Mouse (Mus musculus) erythroblast, embryonic 14.5 days (primary cell): ENCODE measurements around the gene Rexo4. TPM values are rescaled to one million over a fixed set of nuclear protein-coding genes. Genes with fewer than 3 reads are reported as not detected.
A peak's percentile ranks its signal among the peaks of the same experiment; 100 is the strongest.

ENCODE experiments used
- H3K27me3 ChIP-seq: 2 replicates; pipeline ENCODE4 v1.6.1; 2012; ENCODE audit warnings: inconsistent platforms; ENCODE audit not compliant: control insufficient read depth
- H3K36me3 ChIP-seq: 2 replicates; pipeline ENCODE4 v1.6.1; 2012; ENCODE audit warnings: mild to moderate bottlenecking, inconsistent platforms; ENCODE audit not compliant: control insufficient read depth
- H3K4me1 ChIP-seq: 2 replicates; pipeline ENCODE4 v1.6.1; 2012; ENCODE audit warnings: inconsistent platforms; ENCODE audit not compliant: control insufficient read depth
- H3K4me3 ChIP-seq: replicated peaks from 2 replicates; pipeline ENCODE3; 2012; ENCODE audit warnings: moderate library complexity, mild to moderate bottlenecking, inconsistent platforms
- H3K9me3 ChIP-seq: 2 replicates; pipeline ENCODE4 v1.6.1; 2012; ENCODE audit warnings: low read length, inconsistent platforms, mixed read lengths; ENCODE audit not compliant: control insufficient read depth
- GATA1 ChIP-seq: IDR thresholded peaks from 2 replicates; pipeline ENCODE4 v1.6.1; 2012; ENCODE audit warnings: low read length, inconsistent platforms, mixed read lengths
- TAL1 ChIP-seq: IDR thresholded peaks from 3 replicates; pipeline ENCODE4 v1.6.1; 2012; ENCODE audit warnings: low read length, inconsistent platforms, mixed read lengths
- polyA plus RNA-seq: library from polyadenylated mRNA; stranded (reverse); fragments of >175 nt; gene quantifications from 2 replicates; pipeline ENCODE4 v1.2.3, GENCODE M21; 2012

Rexo4 gene
- polyA plus RNA-seq, 1 experiment, result 2.7 TPM

DNA sequence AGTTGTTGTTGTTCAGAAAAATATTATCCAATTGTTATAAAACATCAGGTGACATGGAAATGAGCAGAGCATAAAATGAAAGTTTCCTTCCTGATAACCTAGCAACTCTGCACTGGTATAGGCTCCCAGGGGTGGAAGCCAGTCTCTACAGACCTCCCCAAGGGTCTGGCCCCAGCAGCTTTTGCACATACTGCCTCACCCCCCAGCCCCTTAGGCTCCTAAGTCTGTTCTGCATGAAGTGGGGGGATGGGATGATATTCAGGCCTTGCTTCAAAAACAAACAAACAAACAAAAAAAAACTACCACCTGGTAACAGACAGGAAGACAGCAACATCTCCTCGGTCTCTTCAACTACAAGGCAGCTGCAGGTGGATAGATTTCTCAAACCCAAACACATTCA lies 16.2 kb upstream of the Rexo4 start:
- no peak overlapping the region for H3K4me3 ChIP-seq
- no peaks in the 10 kb centered on the region for H3K36me3 ChIP-seq
- no peaks in the 10 kb centered on the region for H3K9me3 ChIP-seq
- peaks cover 2% of the 10 kb centered on the region; the same call in 1 of the 2 replicates for H3K27me3 ChIP-seq
- no peaks in the 10 kb centered on the region for H3K4me1 ChIP-seq
- TF ChIP-seq GATA1 (no peak), TAL1 (no peak)

DNA sequence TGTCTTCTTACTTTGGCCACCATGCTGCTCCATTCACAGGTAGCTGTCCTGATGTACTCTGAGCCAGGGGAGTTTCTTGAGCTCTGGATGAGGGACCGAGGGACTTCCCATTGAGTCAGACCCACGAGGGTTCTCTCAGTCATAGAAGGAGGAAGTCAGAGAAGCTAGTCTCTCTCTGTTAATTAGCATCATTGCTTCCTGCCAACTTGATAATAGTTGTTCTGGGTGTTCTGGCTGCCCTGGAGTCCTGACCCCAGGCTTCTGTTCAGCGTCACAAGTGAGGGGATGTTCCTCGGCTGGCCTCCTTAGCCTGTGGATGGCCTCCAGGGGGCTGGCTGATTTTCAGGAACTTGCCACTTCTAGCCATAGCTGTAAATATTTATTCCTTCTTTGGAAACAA lies 9.8 kb upstream of the Rexo4 start:
- TF ChIP-seq TAL1 (no peak), GATA1 (no peak)
- Histone ChIP-seq H3K9me3 (no peaks in the 10 kb centered on the region), H3K27me3 (peaks cover 7% of the 10 kb centered on the region; the same call in 1 of the 2 replicates), H3K4me3 (no peak overlapping the region), H3K36me3 (no peaks in the 10 kb centered on the region), H3K4me1 (no peaks in the 10 kb centered on the region)

DNA sequence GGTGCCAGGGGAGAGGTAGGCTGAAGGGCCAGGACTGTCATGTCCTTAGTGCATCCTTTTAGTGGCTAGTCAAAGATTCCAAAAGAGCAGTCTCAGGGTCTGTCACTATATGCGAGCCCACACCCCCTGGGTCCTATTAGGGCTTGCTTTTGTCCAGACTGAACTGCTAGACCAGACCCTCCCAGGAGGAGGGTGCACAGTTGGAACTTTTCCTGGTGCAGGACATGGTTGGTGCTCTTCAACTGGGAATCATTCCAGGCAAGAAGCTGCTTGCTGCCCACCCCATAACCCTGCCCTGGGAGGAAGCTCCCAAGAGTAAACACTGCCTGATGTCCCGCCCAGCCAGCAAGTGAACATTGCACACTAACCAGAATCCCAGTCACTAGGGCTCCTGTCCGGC lies 8.9 kb upstream of the Rexo4 start, which contains the start of gene Adamts13:
TSS of gene Adamts13 (plus strand) at position 301 of the 400 bp plus-strand sequence.
- no peaks in the 10 kb centered on the region for H3K36me3 ChIP-seq
- peaks cover 7% of the 10 kb centered on the region; the same call in 1 of the 2 replicates for H3K27me3 ChIP-seq
- TF ChIP-seq TAL1 (no peak), GATA1 (no peak)
- no peaks in the 10 kb centered on the region for H3K9me3 ChIP-seq
- H3K4me3 ChIP-seq, result no peak within 1 kb of the TSS
- no peaks in the 10 kb centered on the region for H3K4me1 ChIP-seq

DNA sequence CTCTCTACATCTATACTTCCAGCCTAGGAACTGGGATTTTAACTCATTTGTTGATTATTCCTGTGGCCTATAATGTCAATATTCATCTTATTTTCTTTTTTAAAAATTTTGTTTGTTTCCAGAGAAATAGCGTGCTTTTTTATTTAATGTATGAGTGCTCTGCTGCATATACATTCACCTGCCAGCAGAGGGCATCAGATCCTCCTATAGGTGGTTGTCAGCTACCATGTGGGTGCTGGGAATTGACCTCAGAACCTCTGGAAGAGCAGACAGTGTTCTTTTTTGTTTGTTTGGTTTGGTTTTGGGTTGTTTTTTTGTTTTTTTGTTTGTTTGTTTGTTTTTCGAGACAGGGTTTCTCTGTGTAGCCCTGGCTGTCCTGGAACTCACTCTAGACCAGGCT lies 3.1 kb upstream of the Rexo4 start:
- Histone ChIP-seq H3K9me3 (peaks cover 8% of the 10 kb centered on the region), H3K4me1 (peaks cover 28% of the 10 kb centered on the region), H3K4me3 (no peak overlapping the region), H3K27me3 (no peaks in the 10 kb centered on the region), H3K36me3 (peaks cover 1% of the 10 kb centered on the region)
- TF ChIP-seq TAL1, result no peak
- no peak for TF ChIP-seq GATA1

DNA sequence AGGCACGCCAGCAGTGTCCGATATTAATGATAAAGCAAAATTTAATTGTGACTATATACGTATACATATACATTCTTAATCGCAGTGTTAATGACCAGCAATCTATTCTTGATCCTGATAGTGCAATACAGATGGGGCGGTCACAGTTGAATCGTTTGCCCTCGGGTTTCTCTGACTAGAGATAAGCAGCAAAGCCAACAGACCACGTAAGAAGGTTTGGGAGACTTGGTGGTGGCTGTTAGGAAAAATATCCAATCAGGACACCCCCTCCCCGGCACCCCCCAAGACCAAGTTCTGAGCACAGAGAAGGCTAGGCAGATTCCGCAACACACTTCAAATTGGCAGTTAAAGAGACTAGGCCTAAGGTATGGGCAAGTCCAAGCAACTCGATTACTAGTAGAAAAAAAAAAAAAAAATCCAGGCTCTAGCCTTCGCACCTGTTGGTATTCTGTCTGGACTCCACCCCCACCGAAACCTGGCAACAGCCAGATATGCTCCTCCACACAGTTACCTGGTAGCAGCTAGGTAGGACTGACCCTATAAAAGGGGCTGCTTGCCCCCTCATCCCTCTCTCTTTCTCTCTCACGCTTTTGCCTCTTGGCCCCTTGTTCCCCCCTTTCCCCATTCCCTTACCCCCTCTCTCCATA lies 661 bp upstream of the Rexo4 start:
- Histone ChIP-seq H3K27me3 (no peaks in the 10 kb centered on the region), H3K4me3 (peak overlapping the region; percentile 83), H3K36me3 (peaks cover 24% of the 10 kb centered on the region), H3K9me3 (peaks cover 8% of the 10 kb centered on the region), H3K4me1 (peaks cover 42% of the 10 kb centered on the region)
- TF ChIP-seq GATA1 (no peak), TAL1 (no peak)

DNA sequence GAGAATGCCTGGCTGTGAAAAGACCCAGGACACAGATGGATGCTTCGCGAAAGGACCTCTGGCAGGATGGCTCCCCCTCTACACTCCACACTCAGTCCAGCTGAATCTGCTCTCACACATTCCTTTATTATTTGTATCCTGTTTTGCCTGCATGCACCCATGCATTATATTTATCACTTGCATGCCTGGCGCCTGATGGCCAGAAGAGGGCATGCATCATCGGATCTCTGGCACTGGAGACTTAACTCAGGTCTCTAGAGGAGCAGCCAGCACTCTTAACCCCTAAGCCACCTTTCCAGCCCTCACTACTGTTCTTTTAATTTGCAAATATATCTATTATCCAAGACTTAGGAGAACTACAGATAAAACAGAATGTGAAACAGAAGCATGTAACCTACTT lies 3.4 kb downstream of the Rexo4 start:
- no peaks in the 10 kb centered on the region for H3K27me3 ChIP-seq
- no peak for TF ChIP-seq GATA1
- no peak for TF ChIP-seq TAL1
- H3K36me3 ChIP-seq, result peaks cover 62% of the 10 kb centered on the region

DNA sequence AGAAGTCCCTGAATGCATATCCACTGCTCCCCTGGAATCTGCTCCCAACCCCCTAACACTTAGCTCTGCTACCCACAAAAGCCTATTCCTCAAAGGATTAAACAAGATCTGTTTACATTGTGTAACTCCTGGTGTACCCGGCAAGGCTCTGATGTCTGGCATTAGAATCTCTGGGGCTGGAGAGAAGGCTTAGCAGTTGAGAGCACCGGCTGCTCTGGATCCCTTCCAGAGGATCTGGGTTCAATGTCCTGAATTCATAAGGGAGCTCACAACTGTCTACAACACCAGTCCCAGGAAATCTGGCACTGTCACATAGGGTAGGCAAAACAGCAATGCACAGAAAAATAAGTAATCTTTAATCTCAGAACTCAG lies 6.7 kb downstream of the Rexo4 start:
- no peak overlapping the region for H3K4me3 ChIP-seq
- no peaks in the 10 kb centered on the region for H3K27me3 ChIP-seq
- peaks cover 95% of the 10 kb centered on the region for H3K36me3 ChIP-seq
- no peaks in the 10 kb centered on the region for H3K9me3 ChIP-seq
- peaks cover 16% of the 10 kb centered on the region for H3K4me1 ChIP-seq
- TF ChIP-seq TAL1 (no peak), GATA1 (no peak)

More for the DNA sequence above, 3.4 kb downstream of the Rexo4 start:
- no peak overlapping the region for H3K4me3 ChIP-seq
- peaks cover 42% of the 10 kb centered on the region for H3K4me1 ChIP-seq
- no peaks in the 10 kb centered on the region for H3K9me3 ChIP-seq

DNA sequence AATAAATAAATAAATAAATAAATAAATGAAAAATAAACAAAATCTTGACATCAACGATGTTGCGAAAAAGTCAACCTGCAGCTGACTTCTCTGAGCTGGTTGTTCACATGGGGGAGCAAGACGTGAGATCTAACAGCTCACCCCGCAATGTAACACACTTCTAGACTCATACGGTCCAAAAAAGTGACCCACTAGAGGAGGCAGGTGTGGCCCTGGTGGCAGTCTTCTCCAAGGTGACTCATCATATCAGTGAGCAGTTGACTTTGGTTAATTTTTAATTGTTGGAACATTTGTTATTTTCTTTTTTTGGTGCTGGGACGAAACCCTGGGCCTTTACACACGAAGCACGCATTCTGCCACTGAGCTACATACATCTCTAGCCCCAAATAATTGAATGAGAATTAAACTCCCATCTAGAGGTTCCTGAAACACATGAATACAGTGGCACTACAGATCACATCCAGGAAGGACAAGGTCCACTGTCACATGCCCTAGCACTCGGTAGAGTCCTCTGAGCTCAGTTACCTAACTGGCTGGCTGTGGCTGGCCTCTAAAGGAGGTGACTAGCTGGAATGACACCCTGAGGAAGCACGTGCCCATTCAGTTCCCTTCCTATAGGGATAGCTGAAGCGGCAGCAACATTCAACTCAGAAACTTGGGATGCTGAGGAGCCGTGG lies 7.2 kb downstream of the Rexo4 start:
- no peak overlapping the region for H3K4me3 ChIP-seq
- TF ChIP-seq GATA1 (no peak), TAL1 (no peak)
- H3K4me1 ChIP-seq, result peaks cover 11% of the 10 kb centered on the region
- H3K9me3 ChIP-seq, result no peaks in the 10 kb centered on the region
- peaks cover 95% of the 10 kb centered on the region for H3K36me3 ChIP-seq
- no peaks in the 10 kb centered on the region for H3K27me3 ChIP-seq

DNA sequence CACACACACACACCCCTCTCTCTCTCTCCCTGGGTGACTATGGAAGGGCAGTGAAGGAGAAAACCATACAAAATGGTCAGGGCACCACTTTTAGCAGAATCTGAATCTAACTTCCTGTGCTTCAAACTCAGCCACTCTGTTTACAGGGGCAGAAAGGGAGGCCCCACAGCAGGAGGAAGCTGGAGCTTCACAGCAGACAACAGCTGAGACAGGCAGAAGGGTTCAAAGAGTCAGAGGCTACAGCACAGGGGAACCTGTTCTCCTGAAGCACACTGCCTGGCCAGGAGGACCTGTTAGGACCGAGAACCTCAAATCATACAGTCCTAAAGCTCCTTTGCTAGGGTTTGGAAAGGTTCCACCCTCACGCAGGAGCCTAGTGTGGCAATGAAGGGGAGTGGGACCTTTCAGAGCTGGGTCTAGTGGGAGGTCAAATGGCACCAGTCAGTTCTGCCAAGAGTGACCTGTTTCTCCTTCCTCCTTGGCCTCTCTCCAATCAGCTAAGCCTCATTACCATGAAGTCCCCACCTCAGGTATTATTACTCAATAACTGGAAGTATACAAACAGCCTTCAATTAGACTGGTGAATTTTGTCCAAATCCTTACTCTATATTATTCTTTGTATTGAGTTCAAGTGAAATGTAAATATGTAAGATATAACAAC lies 9.3 kb downstream of the Rexo4 start:
- TF ChIP-seq TAL1, result no peak
- TF ChIP-seq GATA1, result no peak
- Histone ChIP-seq H3K36me3 (peaks cover 95% of the 10 kb centered on the region), H3K4me1 (no peaks in the 10 kb centered on the region), H3K27me3 (no peaks in the 10 kb centered on the region), H3K4me3 (no peak overlapping the region), H3K9me3 (no peaks in the 10 kb centered on the region)
